Mouse (Mus musculus) embryonic facial prominence, embryonic 15.5 days (tissue): ENCODE data around the gene Dbndd1. TPM values are rescaled to one million over a fixed set of nuclear protein-coding genes. Genes with fewer than 3 reads are reported as not detected.
A peak's percentile ranks its signal among the peaks of the same experiment; 100 is the strongest.
"Not testable (repeated sequence)": the region's sequence is repeated elsewhere in the genome, so short reads cannot be mapped to it uniquely, and the experiment has no call there.

Source experiments
- ATAC-seq: fragments of 200-750 bp; cut with Nextera tagmentation; 2 replicates; pipeline ENCODE4 v1.8.0; 2017; ENCODE audit warnings: low read depth, moderate TSS enrichment; ENCODE audit not compliant: insufficient number of reproducible peaks, low FRiP score, low TSS enrichment
- H3K27ac ChIP-seq: fragments of 300-500 bp; sonication (generic); replicated peaks from 2 replicates; pipeline ENCODE4 v1.5.1; 2015; ENCODE audit warnings: mild to moderate bottlenecking, inconsistent platforms
- H3K27me3 ChIP-seq: fragments of 300-500 bp; sonication (generic); 2 replicates; pipeline ENCODE4 v1.6.1; 2015; ENCODE audit warnings: inconsistent platforms
- H3K36me3 ChIP-seq: fragments of 300-500 bp; sonication (generic); 2 replicates; pipeline ENCODE4 v1.6.1; 2015; ENCODE audit warnings: mild to moderate bottlenecking, inconsistent platforms
- H3K4me1 ChIP-seq: fragments of 300-500 bp; sonication (generic); 2 replicates; pipeline ENCODE4 v1.6.1; 2015; ENCODE audit warnings: inconsistent platforms
- H3K4me2 ChIP-seq: fragments of 300-500 bp; sonication (generic); replicated peaks from 2 replicates; pipeline ENCODE4 v1.6.1; 2015; ENCODE audit warnings: mild to moderate bottlenecking, inconsistent platforms
- H3K4me3 ChIP-seq: fragments of 300-500 bp; sonication (generic); replicated peaks from 2 replicates; pipeline ENCODE4 v1.5.1; 2015; ENCODE audit warnings: mild to moderate bottlenecking, inconsistent platforms
- H3K9ac ChIP-seq: fragments of 300-500 bp; sonication (generic); 2 replicates; pipeline ENCODE4 v1.6.1; 2015; ENCODE audit warnings: inconsistent platforms
- H3K9me3 ChIP-seq: fragments of 300-500 bp; sonication (generic); replicated peaks from 2 replicates; pipeline ENCODE4 v1.6.1; 2016; ENCODE audit warnings: inconsistent platforms
- WGBS: fragments of 180-500 bp; shearing (Covaris S2); methylation state at CpG from one replicate; pipeline ENCODE4 v1.1.7; 2015; 5-methylcytosine and 5-hydroxymethylcytosine counted together
- polyA plus RNA-seq: library from polyadenylated mRNA; unstranded; fragments of >200 nt; fragmentation: Nextera tagmentation; extraction: Ambion mirVana; gene quantifications from 2 replicates; pipeline ENCODE4 v1.2.1, GENCODE M21; 2015

The Dbndd1 gene
- polyA plus RNA-seq, result 10.0 and 11.2 TPM in 2 replicates

GRCm38 (mm10) chr8:123514781-123515539 lies at the start of gene Dbndd1:
Gene Dbndd1 (minus strand): TSS chr8:123515463.
- 1% methylated on average over 53 of the region's 63 CpGs for WGBS
- ATAC-seq, result peak; percentile 52
- Histone ChIP-seq H3K36me3 (0 out of 2 replicates have a peak, but pooled peaks cover 2% of the 10 kb centered on the region), H3K27me3 (peaks cover 44% of the 10 kb centered on the region), H3K4me3 (peak within 1 kb of the TSS; percentile 69), H3K27ac (no peak within 1 kb of the TSS; the same call in 1 of the 2 replicates), H3K9ac (peak within 1 kb of the TSS; percentile 53), H3K4me1 (peaks cover 25% of the 10 kb centered on the region), H3K4me2 (peak within 1 kb of the TSS; percentile 100), H3K9me3 (no peaks in the 10 kb centered on the region)

- H3K36me3 ChIP-seq, H3K9me3 ChIP-seq, H3K4me1 ChIP-seq, H3K4me3 ChIP-seq, H3K4me2 ChIP-seq, H3K27me3 ChIP-seq, H3K9ac ChIP-seq, H3K27ac ChIP-seq, ATAC-seq: not testable (repeated sequence)
- no CpG with 5 or more reads among the region's 45 CpGs for WGBS
Observed at GRCm38 (mm10) chr8:123564221-123564620, 49.0 kb upstream of the Dbndd1 start.

GRCm38 (mm10) chr8:123537641-123538040 lies 22.4 kb upstream of the Dbndd1 start:
- not testable (repeated sequence) for H3K27me3 ChIP-seq, H3K9me3 ChIP-seq, H3K9ac ChIP-seq, ATAC-seq, H3K27ac ChIP-seq, H3K4me3 ChIP-seq, H3K4me1 ChIP-seq, H3K4me2 ChIP-seq
- WGBS, result 88% methylated on average over 6 of the region's 14 CpGs
- peaks cover 42% of the 10 kb centered on the region for H3K36me3 ChIP-seq

- WGBS, result 22% methylated on average over 8 of the region's 10 CpGs
- no peak overlapping the region for H3K9ac ChIP-seq
- no peak overlapping the region for H3K4me3 ChIP-seq
- peak; percentile 34; the same call in 1 of the 2 replicates for ATAC-seq
- peaks cover 8% of the 10 kb centered on the region; the same call in 1 of the 2 replicates for H3K27me3 ChIP-seq
- no peak overlapping the region for H3K27ac ChIP-seq
- H3K4me2 ChIP-seq, result no peak overlapping the region; the same call in 1 of the 2 replicates
- peaks cover 49% of the 10 kb centered on the region for H3K36me3 ChIP-seq
- no peaks in the 10 kb centered on the region for H3K9me3 ChIP-seq
- no peaks in the 10 kb centered on the region for H3K4me1 ChIP-seq
Observed at GRCm38 (mm10) chr8:123536990-123537380, 21.7 kb upstream of the Dbndd1 start.

- Histone ChIP-seq H3K9ac (no peak overlapping the region), H3K27ac (no peak overlapping the region), H3K27me3 (peaks cover 8% of the 10 kb centered on the region; the same call in 1 of the 2 replicates), H3K4me1 (no peaks in the 10 kb centered on the region), H3K36me3 (peaks cover 55% of the 10 kb centered on the region), H3K4me2 (no peak overlapping the region), H3K4me3 (no peak overlapping the region), H3K9me3 (no peaks in the 10 kb centered on the region)
- no peak for ATAC-seq
- WGBS, result 81% methylated on average over 9 of the region's 9 CpGs
Observed at GRCm38 (mm10) chr8:123536242-123536989, 21.2 kb upstream of the Dbndd1 start.

GRCm38 (mm10) chr8:123527720-123528489 lies 12.6 kb upstream of the Dbndd1 start:
- Histone ChIP-seq H3K4me1 (no peaks in the 10 kb centered on the region), H3K27me3 (no peaks in the 10 kb centered on the region), H3K36me3 (peaks cover 98% of the 10 kb centered on the region), H3K9me3 (no peaks in the 10 kb centered on the region), H3K9ac (no peak overlapping the region), H3K4me2 (no peak overlapping the region), H3K27ac (no peak overlapping the region), H3K4me3 (no peak overlapping the region)
- ATAC-seq, result no peak
- 87% methylated on average over 25 of the region's 25 CpGs for WGBS

GRCm38 (mm10) chr8:123520048-123520447 lies 4.8 kb upstream of the Dbndd1 start:
- peaks cover 44% of the 10 kb centered on the region for H3K36me3 ChIP-seq
- H3K4me2 ChIP-seq, H3K4me3 ChIP-seq, H3K27ac ChIP-seq, H3K9ac ChIP-seq, H3K9me3 ChIP-seq, ATAC-seq: not testable (repeated sequence)
- peaks cover 13% of the 10 kb centered on the region for H3K4me1 ChIP-seq
- peaks cover 17% of the 10 kb centered on the region for H3K27me3 ChIP-seq
- 97% methylated on average over 1 of the region's 1 CpGs for WGBS

- H3K4me2 ChIP-seq, result peak within 1 kb of the TSS; percentile 82
- H3K27ac ChIP-seq, result no peak within 1 kb of the TSS
- ATAC-seq, result peak; percentile 90
Observed at GRCm38 (mm10) chr8:123518667-123519066, 3.4 kb upstream of the Dbndd1 start, which contains the start of gene Gas8. Gene Gas8 (plus strand): TSS chr8:123518834.

GRCm38 (mm10) chr8:123518172-123518571 lies 2.9 kb upstream of the Dbndd1 start:
- no peaks in the 10 kb centered on the region for H3K9me3 ChIP-seq
- peak overlapping the region; percentile 60 for H3K4me3 ChIP-seq
- no peak for ATAC-seq
- H3K4me1 ChIP-seq, result peaks cover 25% of the 10 kb centered on the region
- no peak overlapping the region for H3K27ac ChIP-seq
- H3K9ac ChIP-seq, result no peak overlapping the region
- peak overlapping the region; percentile 82 for H3K4me2 ChIP-seq
- 30% methylated on average over 10 of the region's 10 CpGs for WGBS
- peaks cover 34% of the 10 kb centered on the region for H3K27me3 ChIP-seq
- peaks cover 26% of the 10 kb centered on the region for H3K36me3 ChIP-seq

More at GRCm38 (mm10) chr8:123518667-123519066, 3.4 kb upstream of the Dbndd1 start, which contains the start of gene Gas8:
- Histone ChIP-seq H3K4me1 (peaks cover 25% of the 10 kb centered on the region), H3K4me3 (peak within 1 kb of the TSS; percentile 60), H3K9ac (peak within 1 kb of the TSS; percentile 64), H3K9me3 (no peaks in the 10 kb centered on the region), H3K36me3 (peaks cover 30% of the 10 kb centered on the region), H3K27me3 (peaks cover 30% of the 10 kb centered on the region)
- 0% methylated on average over 20 of the region's 20 CpGs for WGBS

GRCm38 (mm10) chr8:123516596-123516995 lies 1.3 kb upstream of the Dbndd1 start:
- H3K27me3 ChIP-seq, result peaks cover 44% of the 10 kb centered on the region
- 28% methylated on average over 2 of the region's 2 CpGs for WGBS
- no peak overlapping the region for H3K27ac ChIP-seq
- ATAC-seq, result no peak
- peaks cover 12% of the 10 kb centered on the region for H3K36me3 ChIP-seq
- H3K4me2 ChIP-seq, result no peak overlapping the region
- H3K9ac ChIP-seq, result no peak overlapping the region
- no peaks in the 10 kb centered on the region for H3K9me3 ChIP-seq
- peaks cover 25% of the 10 kb centered on the region for H3K4me1 ChIP-seq
- no peak overlapping the region for H3K4me3 ChIP-seq

- Histone ChIP-seq H3K4me3 (peak overlapping the region; percentile 69), H3K9me3 (no peaks in the 10 kb centered on the region), H3K4me2 (peak overlapping the region; percentile 100), H3K36me3 (peaks cover 3% of the 10 kb centered on the region), H3K4me1 (peaks cover 25% of the 10 kb centered on the region), H3K9ac (no peak overlapping the region), H3K27ac (no peak overlapping the region), H3K27me3 (peaks cover 44% of the 10 kb centered on the region)
- ATAC-seq, result no peak; the same call in 1 of the 2 replicates
- 0% methylated on average over 10 of the region's 11 CpGs for WGBS
Observed at GRCm38 (mm10) chr8:123515540-123515897, 256 bp upstream of the Dbndd1 start.
